Mouse (Mus musculus) adrenal gland, adult 10 weeks (tissue): ENCODE measurements around the gene Kat5. TPM values are rescaled to one million over a fixed set of nuclear protein-coding genes. Genes with fewer than 3 reads are reported as not detected.

Experiments used
- polyA plus RNA-seq: library from polyadenylated mRNA; stranded (reverse); fragments of 350-450 nt; fragmentation: Illumina TruSeq; extraction: RNeasy Lipid Tissue Mini Kit (QIAGEN cat#74804); gene quantifications from one replicate; pipeline ENCODE4 v1.2.3, GENCODE M21; 2014; ENCODE audit warnings: low read depth, low replicate concordance

The Kat5 gene
- 29.7 TPM for polyA plus RNA-seq

DNA sequence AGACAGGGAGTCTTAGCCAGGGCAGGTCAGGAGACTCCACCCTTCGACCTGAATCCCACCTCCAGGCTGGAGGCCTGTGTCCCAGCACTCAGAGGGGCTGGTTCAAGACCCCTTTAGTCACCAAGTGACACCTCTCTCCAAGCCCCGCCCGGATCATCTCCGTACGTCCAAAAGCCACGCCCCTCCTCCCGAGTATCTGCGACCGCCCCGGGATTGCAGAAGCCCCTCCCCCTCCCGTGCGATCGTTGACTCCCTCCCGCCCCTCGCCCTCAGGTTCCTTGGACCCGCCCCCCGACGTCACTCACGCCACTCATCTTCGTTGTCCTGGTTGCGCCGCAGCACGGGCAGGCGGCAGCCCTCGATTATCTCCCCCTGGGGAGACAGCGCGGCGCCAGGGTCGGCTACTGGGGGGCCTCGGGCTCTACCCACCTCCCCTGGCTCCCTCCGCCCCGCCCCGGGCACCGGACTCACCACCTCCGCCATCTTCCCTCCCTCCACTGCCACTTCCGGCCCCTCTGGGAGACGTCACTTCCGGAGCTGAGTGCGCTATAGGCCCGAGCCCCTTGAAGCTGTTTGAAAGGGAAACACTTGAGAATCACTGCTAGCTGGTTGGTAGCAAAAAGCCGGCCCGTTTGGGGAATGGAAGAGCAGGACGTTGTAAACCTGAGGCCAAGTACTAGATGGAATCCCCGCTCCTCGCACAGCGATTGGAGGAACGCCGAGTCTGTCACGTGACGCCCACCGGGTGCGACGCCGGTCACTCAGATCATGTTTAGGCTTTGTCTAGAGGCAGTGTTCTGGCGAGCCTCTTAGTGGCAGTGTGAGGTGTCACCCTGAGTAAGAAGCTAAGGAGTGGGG lies at the start of gene Kat5:
Gene Kat5, minus strand, starts transcription at position 691 of the 858 bp plus-strand sequence.

DNA sequence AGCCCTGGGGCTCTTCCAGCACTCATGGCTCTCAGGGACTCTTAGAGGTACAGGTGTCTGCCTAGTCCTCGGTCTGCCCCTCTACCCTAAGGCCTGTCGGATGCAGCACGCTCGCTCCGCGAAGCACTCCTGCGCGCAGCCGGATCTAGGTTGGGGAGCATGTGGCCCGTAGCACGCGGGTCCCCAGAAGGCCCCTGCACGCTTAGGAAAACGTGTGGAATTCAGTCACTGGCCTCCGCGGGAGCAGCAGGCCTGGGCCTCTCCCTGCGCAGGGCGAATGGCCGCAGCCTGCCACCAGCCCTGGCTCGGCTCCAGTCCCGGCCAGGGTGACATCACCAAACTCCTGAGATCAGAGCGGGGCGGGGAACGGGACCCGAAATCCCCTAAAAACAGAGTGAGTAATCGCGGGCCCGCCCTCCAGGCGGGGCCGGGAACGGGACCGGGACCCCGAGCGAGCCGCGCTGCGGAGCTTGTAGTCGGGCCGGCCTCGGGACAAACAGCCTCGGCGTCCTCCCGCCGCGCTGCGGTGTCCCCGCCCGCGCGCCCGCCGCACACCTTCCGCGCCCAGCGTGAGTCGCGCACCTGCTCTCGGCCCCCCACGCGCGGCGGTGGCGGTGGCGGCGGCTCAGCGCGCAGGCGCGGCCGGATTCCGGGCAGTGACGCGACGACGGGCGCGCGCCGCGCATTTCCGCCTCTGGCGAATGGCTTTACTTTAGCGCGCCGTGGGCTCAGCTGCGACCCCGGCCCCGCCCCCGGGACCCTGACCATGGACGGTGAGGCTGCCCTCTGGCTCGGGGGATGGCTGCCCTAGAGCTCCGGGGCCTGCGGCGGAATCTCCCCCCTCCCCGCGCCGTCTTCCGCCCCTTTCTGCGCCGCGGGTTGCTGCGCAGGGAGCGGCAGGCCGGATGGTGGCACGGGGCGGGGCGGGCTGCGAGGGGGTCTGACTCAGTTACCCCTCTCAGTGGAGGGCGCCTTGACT lies 27.3 kb upstream of the Kat5 start, which contains the start of gene Rela:
Gene Rela, plus strand, starts transcription at position 415 of the 979 bp plus-strand sequence.

DNA sequence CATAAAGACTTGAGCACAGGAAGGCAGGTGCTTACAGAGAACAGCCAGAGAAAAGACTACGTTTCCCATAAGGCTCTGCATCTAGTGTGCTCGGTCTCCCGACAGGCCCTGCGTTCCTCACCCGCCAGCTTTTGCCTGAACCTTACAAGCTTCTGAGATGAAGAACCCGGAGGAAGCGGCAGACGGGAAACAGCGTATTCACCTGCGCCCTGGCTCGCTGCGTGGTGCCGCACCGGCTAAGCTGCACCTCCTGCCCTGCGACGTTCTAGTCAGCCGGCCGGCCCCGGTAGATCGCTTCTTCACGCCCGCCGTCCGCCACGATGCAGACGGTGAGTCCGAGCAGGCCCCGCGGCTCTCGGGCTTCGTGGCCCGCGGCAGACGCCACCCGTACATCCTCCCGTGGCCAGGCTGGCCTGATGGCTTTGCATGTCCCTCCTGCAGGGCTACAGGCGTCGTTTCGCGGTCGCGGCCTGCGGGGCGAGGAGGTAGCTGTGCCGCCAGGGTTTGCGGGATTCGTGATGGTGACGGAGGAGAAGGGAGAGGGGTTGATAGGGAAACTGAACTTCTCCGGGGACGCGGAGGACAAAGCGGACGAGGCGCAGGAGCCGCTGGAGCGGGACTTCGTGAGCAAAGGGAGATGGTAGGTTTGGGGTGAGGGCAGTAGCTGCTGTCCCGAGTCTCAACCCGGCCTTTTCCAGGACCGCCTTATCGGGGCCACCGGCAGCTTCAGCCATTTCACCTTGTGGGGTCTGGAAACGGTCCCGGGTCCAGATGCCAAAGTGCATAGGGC lies 8.1 kb downstream of the Kat5 start, which contains the start of gene Rnaseh2c:
Gene Rnaseh2c, plus strand, starts transcription at position 122 of the 790 bp plus-strand sequence.

DNA sequence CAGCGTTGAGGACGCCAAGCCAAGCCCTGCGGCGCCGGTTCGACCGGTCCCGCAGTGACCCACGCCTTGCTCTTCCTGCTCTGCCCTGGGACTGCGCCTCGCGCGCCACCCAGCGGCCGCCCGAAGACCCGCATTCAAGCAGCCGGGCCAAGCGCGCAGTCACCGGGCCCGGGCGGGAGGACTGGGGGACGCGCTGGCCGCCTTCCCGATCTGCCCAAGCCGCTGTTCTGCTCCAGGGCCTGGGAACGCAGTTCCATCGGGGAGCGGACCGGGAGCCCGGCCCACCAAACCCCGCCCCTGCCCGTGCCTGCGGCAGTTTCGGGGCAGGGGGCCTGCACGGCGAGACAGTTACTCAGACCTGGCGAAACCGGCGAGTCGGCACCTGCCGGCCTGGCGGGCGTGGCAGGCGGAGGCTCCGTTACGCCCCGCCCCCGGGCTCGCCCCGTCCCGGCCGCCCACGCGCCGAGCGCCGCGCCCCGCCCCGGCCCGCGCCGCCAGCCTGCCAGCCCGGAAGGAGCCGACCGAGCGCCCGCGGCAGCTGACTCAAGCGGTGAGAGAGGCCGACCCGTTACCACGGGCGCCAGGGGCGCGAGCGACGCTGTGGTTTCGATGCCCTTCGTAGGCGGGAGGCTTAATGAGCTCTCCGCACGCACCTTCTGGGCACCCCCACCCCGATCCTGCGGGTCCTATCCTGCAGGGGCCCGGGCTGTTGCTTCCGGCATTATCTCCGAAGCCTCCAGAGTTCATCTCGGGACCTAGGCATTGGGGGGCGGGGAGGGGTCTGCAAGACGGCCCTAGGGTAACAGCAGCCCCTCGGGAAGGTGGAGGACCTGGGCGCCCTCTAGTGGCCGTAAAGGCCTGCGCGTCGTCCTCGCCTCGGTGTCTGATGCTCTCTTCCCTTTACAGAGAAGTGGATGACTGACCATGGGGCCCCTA lies 42.2 kb downstream of the Kat5 start, which contains the start of gene Ap5b1:
Gene Ap5b1, plus strand, starts transcription at position 492 of the 936 bp plus-strand sequence.

DNA sequence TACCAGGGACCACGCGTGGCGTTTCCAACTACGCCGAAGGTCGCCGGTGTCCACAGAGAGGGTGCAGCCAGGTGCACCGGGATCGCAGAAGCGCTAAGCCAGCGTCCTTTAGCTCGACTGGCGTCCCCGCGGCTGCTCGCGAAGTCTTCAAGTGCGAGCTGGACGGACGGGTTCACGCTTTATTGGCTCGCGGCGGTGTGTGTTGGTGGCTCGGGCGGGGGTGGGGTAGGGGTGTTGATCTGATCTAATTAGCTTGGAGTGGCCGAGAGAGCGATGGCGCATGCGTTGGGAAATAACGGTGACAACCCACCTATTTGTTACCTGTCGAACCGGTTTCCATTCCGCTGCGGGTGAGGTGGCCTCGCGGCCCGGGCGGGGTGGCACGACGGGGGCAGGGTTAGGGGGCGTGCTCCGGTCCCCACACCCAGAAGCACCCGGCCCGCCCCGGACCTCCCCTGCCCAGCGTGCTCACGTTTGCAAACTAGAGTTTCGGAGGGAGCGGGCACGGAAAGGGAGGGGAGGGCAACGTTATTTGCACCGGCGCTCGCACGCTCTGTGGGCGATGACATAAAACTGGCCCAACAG lies 49.5 kb downstream of the Kat5 start, which contains the start of gene Ovol1:
Gene Ovol1, minus strand, starts transcription at position 190 of the 585 bp plus-strand sequence.

Other genes with a start within 250 kb of the Kat5 start
- 13.9 TPM for gene Eif1ad, start 243.5 kb downstream of the Kat5 start, polyA plus RNA-seq
- gene Banf1, start 243.1 kb downstream of the Kat5 start, polyA plus RNA-seq: 11.3 TPM
- 1.6 TPM for gene Sart1, start 221.5 kb downstream of the Kat5 start, polyA plus RNA-seq
- not detected for gene Tsga10ip, start 207.7 kb downstream of the Kat5 start, polyA plus RNA-seq
- gene Drap1, start 185.3 kb downstream of the Kat5 start, polyA plus RNA-seq: 8.5 TPM
- gene AI837181, start 185.1 kb downstream of the Kat5 start, polyA plus RNA-seq: 0.76 TPM
- gene Fosl1, start 162.7 kb downstream of the Kat5 start, polyA plus RNA-seq: not detected
- gene Ccdc85b, start 152.3 kb downstream of the Kat5 start, polyA plus RNA-seq: 1.0 TPM
- gene Fibp, start 149.6 kb downstream of the Kat5 start, polyA plus RNA-seq: 6.2 TPM
- gene Ctsw, start 141.7 kb downstream of the Kat5 start, polyA plus RNA-seq: not detected
- 1.3 TPM for gene Efemp2, start 136.3 kb downstream of the Kat5 start, polyA plus RNA-seq
- 2.1 TPM for gene Mus81, start 121.8 kb downstream of the Kat5 start, polyA plus RNA-seq
- gene Cfl1, start 119.8 kb downstream of the Kat5 start, polyA plus RNA-seq: 227 TPM
- gene 1700020D05Rik, start 106.5 kb downstream of the Kat5 start, polyA plus RNA-seq: not detected
- gene Snx32, start 99.7 kb downstream of the Kat5 start, polyA plus RNA-seq: 0.58 TPM
- not detected for gene Ovol1, start 49.6 kb downstream of the Kat5 start, polyA plus RNA-seq
- not detected for gene Ap5b1, start 42.2 kb downstream of the Kat5 start, polyA plus RNA-seq
- gene Rnaseh2c, start 8.4 kb downstream of the Kat5 start, polyA plus RNA-seq: 1.9 TPM
- 2.9 TPM for gene Rela, start 27.2 kb upstream of the Kat5 start, polyA plus RNA-seq
- gene Sipa1, start 53.5 kb upstream of the Kat5 start, polyA plus RNA-seq: 1.3 TPM
- 2.2 TPM for gene Map3k11, start 78.5 kb upstream of the Kat5 start, polyA plus RNA-seq
- gene Pcnx3, start 78.7 kb upstream of the Kat5 start, polyA plus RNA-seq: 0.70 TPM
- not detected for gene Kcnk7, start 94.1 kb upstream of the Kat5 start, polyA plus RNA-seq
- 3.7 TPM for gene Ehbp1l1, start 116.1 kb upstream of the Kat5 start, polyA plus RNA-seq
- not detected for gene Fam89b, start 119.4 kb upstream of the Kat5 start, polyA plus RNA-seq
- gene Ltbp3, start 130.7 kb upstream of the Kat5 start, polyA plus RNA-seq: 17.7 TPM
- 1.6 TPM for gene Scyl1, start 161.2 kb upstream of the Kat5 start, polyA plus RNA-seq